Mouse (Mus musculus): ENCODE measurements at regions not wholly inside any gene's neighbourhood (a gene's known extent, or its start where the extent isn't known, plus 50 kb on each side); places are given as distances from the start of the nearest gene placed in this dataset.

DNA sequence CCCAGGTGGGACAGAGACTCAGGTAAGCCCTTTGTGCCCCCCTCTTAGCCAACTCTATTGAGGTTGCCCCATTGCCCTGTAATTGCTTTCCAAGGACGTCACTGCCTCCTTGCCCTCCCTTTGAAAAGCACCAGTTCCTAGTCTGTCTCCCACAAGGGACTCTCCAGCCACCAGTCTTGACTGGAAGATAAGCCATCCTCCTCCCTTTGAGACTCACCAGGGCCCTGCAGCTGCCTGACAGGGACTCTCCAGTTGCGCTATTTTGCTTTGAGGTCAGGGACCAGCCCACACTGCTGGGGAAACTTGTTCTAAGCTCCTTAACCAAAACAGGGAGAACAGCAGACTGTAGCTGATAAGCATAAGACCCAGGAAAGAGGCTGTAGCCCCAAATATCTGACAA, 69.7 kb upstream of the Slc22a22 start:
- no peak for DNase-seq (ENCODE audit: low spot score in 2 of 2)
- intact Hi-C loops (cut with DNase I), result no loop called here

- intact Hi-C loops (cut with DNase I), result no loop called here
These were observed 67.7 kb upstream of the Slc22a22 start for GRCm38 (mm10) chr15:57545141-57545540.

GRCm38 (mm10) chr15:57543985-57544384, 66.6 kb upstream of the Slc22a22 start:
- peak in 1 of 2 experiments; percentile 13 for DNase-seq (ENCODE audit: low spot score in 2 of 2)
- intact Hi-C loops (cut with DNase I), result no loop called here

More at GRCm38 (mm10) chr15:57545141-57545540, 67.7 kb upstream of the Slc22a22 start:
- no peak for DNase-seq (ENCODE audit: low spot score in 2 of 2)

- DNase-seq (ENCODE audit: low spot score in 2 of 2), result peak in 1 of 2 experiments; percentile 8
- intact Hi-C loops (cut with DNase I), result no loop called here
These were observed 65.2 kb upstream of the Slc22a22 start for GRCm38 (mm10) chr15:57542630-57543029.

DNA sequence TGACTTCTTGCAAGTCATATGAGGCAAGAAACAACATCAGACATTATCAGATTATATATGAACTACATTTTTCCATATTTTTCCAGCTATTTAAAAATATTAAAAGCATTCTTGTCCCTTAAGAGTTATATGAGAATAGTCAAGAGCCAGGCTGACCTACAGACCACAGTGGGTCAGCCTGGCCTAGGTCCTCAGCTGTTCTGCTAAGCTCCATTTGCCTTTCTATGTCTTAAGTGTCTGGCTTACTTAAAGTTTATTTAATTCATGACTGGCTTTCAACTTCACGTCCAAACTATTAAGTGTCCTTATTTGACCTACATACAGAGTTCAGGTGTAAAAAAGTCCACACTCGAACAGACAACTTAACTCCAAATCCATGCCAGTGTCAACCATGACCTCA, 58.1 kb upstream of the Slc22a22 start:
- no peak for DNase-seq (ENCODE audit: low spot score in 2 of 2)

More for the DNA sequence above, 58.1 kb upstream of the Slc22a22 start:
- intact Hi-C loops (cut with DNase I), result no loop called here
